Comparison of ENCODE assay signal across 9 mouse cellular contexts in genomic region chr15:81392997-81393396, GRCm38 (mm10). TPM values are rescaled to one million over a fixed set of nuclear protein-coding genes. Genes with fewer than 3 reads are reported as not detected.
DNase-seq lines count a peak whose midpoint lies in the region; ATAC-seq and TF ChIP-seq lines count a peak whose summit lies in the region.
"Had no signal": no experiment of that assay in that cellular context is flagged by ENCODE, and none has a peak within 500 bp of the region (broad histone marks: within the 10 kb centered on the region; RNA-seq: fewer than 3 reads in every experiment).

No protein-coding gene starts in this region.

- no peaks in the 10 kb centered on the region for H3K27me3 ChIP-seq in thymus, adult 2 months (ENCODE audit: control insufficient read depth, insufficient read depth, low read length)
- H3K27me3 ChIP-seq in forebrain, embryonic 10.5 days (ENCODE audit: poor library complexity, severe bottlenecking) = no peaks in the 10 kb centered on the region
- H3K27me3 ChIP-seq: limb, embryonic 15.5 days had no signal

- ATAC-seq in erythroid progenitor cell, adult 5-6 weeks (replicated peaks; ENCODE audit: low FRiP score, poor library complexity, severe bottlenecking) = no peak

- peak; percentile 23 for DNase-seq in kidney, postnatal 10 days
- DNase-seq in kidney, adult 8-10 months = no peak
- DNase-seq in cerebellum, postnatal 10 days = peak; percentile 35 to 57
- peak; percentile 18 to 20 for DNase-seq in left cerebral cortex, postnatal 14 days (ENCODE audit: low spot score in 2 of 2)
- DNase-seq in thymus, adult 2 months = peak; percentile 54
- DNase-seq in urinary bladder, postnatal 36 days (ENCODE audit: low spot score in 2 of 2) = no peak
- no peak for DNase-seq in forebrain, embryonic 10.5 days (ENCODE audit: extremely low spot score, low spot score)

- H3K27ac ChIP-seq in thymus, adult 2 months (ENCODE audit: control insufficient read depth, insufficient read depth, low read length) = no peak overlapping the region; the same call in 1 of the 2 replicates
- no peak overlapping the region for H3K27ac ChIP-seq in forebrain, embryonic 10.5 days
- H3K27ac ChIP-seq: limb, embryonic 15.5 days had no signal

- no peak overlapping the region for H3K4me3 ChIP-seq in thymus, adult 2 months (ENCODE audit: control insufficient read depth, insufficient read depth, low read length)
- H3K4me3 ChIP-seq in forebrain, embryonic 10.5 days = no peak overlapping the region
- H3K4me3 ChIP-seq: limb, embryonic 15.5 days had no signal

- TF ChIP-seq POLR2A in thymus, adult 2 months (IDR thresholded peaks at IDR 0.05; ENCODE audit: control insufficient read depth, extremely low read depth, insufficient read depth, low read length, poor library complexity) = no peak

- H3K4me1 ChIP-seq in thymus, adult 2 months (replicated peaks; ENCODE audit: control insufficient read depth, insufficient read depth, low read length) = 0 out of 2 replicates have a peak, but pooled peaks cover 5% of the 10 kb centered on the region
- peaks cover 11% of the 10 kb centered on the region for H3K4me1 ChIP-seq in forebrain, embryonic 10.5 days

- H3K9me3 ChIP-seq in forebrain, embryonic 10.5 days = no peaks in the 10 kb centered on the region
- H3K9me3 ChIP-seq: limb, embryonic 15.5 days had no signal

- peaks cover 31% of the 10 kb centered on the region for H3K36me3 ChIP-seq in thymus, adult 2 months (ENCODE audit: control insufficient read depth, insufficient read depth, low read length)
- peaks cover 90% of the 10 kb centered on the region for H3K36me3 ChIP-seq in forebrain, embryonic 10.5 days (replicated peaks)

- TF ChIP-seq CTCF in thymus, adult 2 months (IDR thresholded peaks at IDR 0.05; ENCODE audit: borderline replicate concordance, control insufficient read depth, extremely low read depth, insufficient read depth, low read length, poor library complexity) = no peak

- intact Hi-C loops in left cerebral cortex, postnatal 14 days (cut with DNase I) = no loop called here

RNA-seq across cellular contexts. Expression of gene St13, which starts 6.9 kb away (rescaled TPM):
- 100 to 1,000 TPM; 149 to 161 TPM for total RNA-seq in left cerebral cortex, postnatal 14 days (2021)
- 20.5 and 22.4 TPM in 2 replicates for polyA plus RNA-seq in thymus, adult 2 months (2012; rRNA removed)
- 210 and 228 TPM in 2 replicates for polyA plus RNA-seq in forebrain, embryonic 10.5 days (2016; fragmentation: Nextera tagmentation; extraction: Ambion mirVana)
- total RNA-seq in erythroid progenitor cell, adult 5-6 weeks (2015; ENCODE audit: low replicate concordance) = 22.7 and 30.6 TPM in 2 replicates
- total RNA-seq in erythroid progenitor cell, adult 5-6 weeks (2017; ENCODE audit: low replicate concordance) = 34.4 and 46.5 TPM in 2 replicates

RNA-seq across cellular contexts. Expression of gene Xpnpep3, which starts 6.9 kb away (rescaled TPM):
- 10 to 100 TPM; 11.7 to 15.2 TPM for total RNA-seq in left cerebral cortex, postnatal 14 days (2021)
- 15.9 and 18.0 TPM in 2 replicates for polyA plus RNA-seq in thymus, adult 2 months (2012; rRNA removed)
- polyA plus RNA-seq in forebrain, embryonic 10.5 days (2016; fragmentation: Nextera tagmentation; extraction: Ambion mirVana) = 14.5 and 15.0 TPM in 2 replicates
- 12.6 and 16.9 TPM in 2 replicates for total RNA-seq in erythroid progenitor cell, adult 5-6 weeks (2015; ENCODE audit: low replicate concordance)
- total RNA-seq in erythroid progenitor cell, adult 5-6 weeks (2017; ENCODE audit: low replicate concordance) = 8.6 and 20.8 TPM in 2 replicates

RNA-seq across cellular contexts. Expression of gene Dnajb7, which starts 15.1 kb away (rescaled TPM):
- total RNA-seq in left cerebral cortex, postnatal 14 days (2021) = not detected
- polyA plus RNA-seq in thymus, adult 2 months (2012; rRNA removed) = not detected in 2 replicates
- 2.5 TPM in 2 replicates for polyA plus RNA-seq in forebrain, embryonic 10.5 days (2016; fragmentation: Nextera tagmentation; extraction: Ambion mirVana)
- total RNA-seq in erythroid progenitor cell, adult 5-6 weeks (2015; ENCODE audit: low replicate concordance) = not detected in 2 replicates
- not detected in 2 replicates for total RNA-seq in erythroid progenitor cell, adult 5-6 weeks (2017; ENCODE audit: low replicate concordance)

RNA-seq across cellular contexts. Expression of gene Slc25a17, which starts 32.4 kb away (rescaled TPM):
- total RNA-seq in left cerebral cortex, postnatal 14 days (2021) = 10 to 100 TPM; 48.7 to 51.0 TPM
- 31.0 and 34.6 TPM in 2 replicates for polyA plus RNA-seq in thymus, adult 2 months (2012; rRNA removed)
- polyA plus RNA-seq in forebrain, embryonic 10.5 days (2016; fragmentation: Nextera tagmentation; extraction: Ambion mirVana) = 82.5 and 83.3 TPM in 2 replicates
- total RNA-seq in erythroid progenitor cell, adult 5-6 weeks (2015; ENCODE audit: low replicate concordance) = 18.0 and 36.0 TPM in 2 replicates
- total RNA-seq in erythroid progenitor cell, adult 5-6 weeks (2017; ENCODE audit: low replicate concordance) = 17.8 and 35.9 TPM in 2 replicates

Comparison
In these comparisons a context has a peak if more than half of its experiments do, and no peak if none do; other contexts are left out.
1. DNase-seq: peak in kidney, postnatal 10 days (single experiment), cerebellum, postnatal 10 days (2 of 2), left cerebral cortex, postnatal 14 days (2 of 2) and thymus, adult 2 months (single experiment); none in kidney, adult 8-10 months (0 of 2), urinary bladder, postnatal 36 days (0 of 2) and forebrain, embryonic 10.5 days (single experiment).